Mouse (Mus musculus) bone marrow, adult 2 months (tissue): ENCODE data around the gene Ttll1. TPM values are rescaled to one million over a fixed set of nuclear protein-coding genes. Genes with fewer than 3 reads are reported as not detected.

ENCODE experiments used
- H3K27ac ChIP-seq: fragments of 200-500 bp; 2 replicates; pipeline ENCODE4 v1.5.1; 2012; ENCODE audit warnings: low read depth, mild to moderate bottlenecking, control low read depth, inconsistent platforms, low read length; ENCODE audit not compliant: control insufficient read depth, poor library complexity, insufficient read depth
- H3K4me1 ChIP-seq: fragments of 200-500 bp; 2 replicates; pipeline ENCODE4 v1.6.1; 2011; ENCODE audit warnings: low read length; ENCODE audit not compliant: control insufficient read depth, insufficient read depth
- H3K4me3 ChIP-seq: fragments of 200-500 bp; replicated peaks from 2 replicates; pipeline ENCODE3; 2011; ENCODE audit warnings: mild to moderate bottlenecking, low read depth, low read length, control low read depth; ENCODE audit not compliant: control insufficient read depth
- CTCF ChIP-seq: fragments of 200-500 bp; IDR thresholded peaks from 2 replicates; pipeline ENCODE4 v1.5.1; 2011; ENCODE audit warnings: low read length, control low read depth; ENCODE audit not compliant: control insufficient read depth, insufficient read depth
- POLR2A ChIP-seq: fragments of 200-500 bp; IDR thresholded peaks from 2 replicates; pipeline ENCODE4 v1.6.1; 2011; ENCODE audit warnings: low read depth, mild to moderate bottlenecking, control low read depth, low read length, borderline replicate concordance; ENCODE audit not compliant: control insufficient read depth
- WGBS: fragments of 180-500 bp; shearing (Covaris S2); methylation state at CpG from one replicate; pipeline ENCODE4 v1.1.7; 2018; 5-methylcytosine and 5-hydroxymethylcytosine counted together
- polyA plus RNA-seq: library from polyadenylated mRNA; stranded (reverse); fragments of >200 nt; gene quantifications from 2 replicates; pipeline ENCODE4 v1.2.4, GENCODE M21; 2011; ENCODE audit warnings: low replicate concordance; ENCODE audit not compliant: missing spikeins, insufficient read depth, insufficient read length

The Ttll1 gene
- polyA plus RNA-seq, 1 experiment, result 5.1 TPM

GRCm38 (mm10) chr15:83538855-83539254 lies 28.2 kb upstream of the Ttll1 start:
- Histone ChIP-seq H3K4me1 (0 out of 2 replicates have a peak, but pooled peaks cover 1% of the 10 kb centered on the region), H3K27ac (no peak overlapping the region), H3K4me3 (no peak overlapping the region)
- TF ChIP-seq CTCF (no peak), POLR2A (no peak)
- 85% methylated on average over 2 of the region's 2 CpGs for WGBS

- Histone ChIP-seq H3K27ac (no peak overlapping the region), H3K4me3 (no peak overlapping the region), H3K4me1 (0 out of 2 replicates have a peak, but pooled peaks cover 1% of the 10 kb centered on the region)
- TF ChIP-seq POLR2A (no peak), CTCF (no peak)
- WGBS, result 75% methylated on average over 6 of the region's 6 CpGs
These were observed 25.2 kb upstream of the Ttll1 start for GRCm38 (mm10) chr15:83535890-83536231.

DNA sequence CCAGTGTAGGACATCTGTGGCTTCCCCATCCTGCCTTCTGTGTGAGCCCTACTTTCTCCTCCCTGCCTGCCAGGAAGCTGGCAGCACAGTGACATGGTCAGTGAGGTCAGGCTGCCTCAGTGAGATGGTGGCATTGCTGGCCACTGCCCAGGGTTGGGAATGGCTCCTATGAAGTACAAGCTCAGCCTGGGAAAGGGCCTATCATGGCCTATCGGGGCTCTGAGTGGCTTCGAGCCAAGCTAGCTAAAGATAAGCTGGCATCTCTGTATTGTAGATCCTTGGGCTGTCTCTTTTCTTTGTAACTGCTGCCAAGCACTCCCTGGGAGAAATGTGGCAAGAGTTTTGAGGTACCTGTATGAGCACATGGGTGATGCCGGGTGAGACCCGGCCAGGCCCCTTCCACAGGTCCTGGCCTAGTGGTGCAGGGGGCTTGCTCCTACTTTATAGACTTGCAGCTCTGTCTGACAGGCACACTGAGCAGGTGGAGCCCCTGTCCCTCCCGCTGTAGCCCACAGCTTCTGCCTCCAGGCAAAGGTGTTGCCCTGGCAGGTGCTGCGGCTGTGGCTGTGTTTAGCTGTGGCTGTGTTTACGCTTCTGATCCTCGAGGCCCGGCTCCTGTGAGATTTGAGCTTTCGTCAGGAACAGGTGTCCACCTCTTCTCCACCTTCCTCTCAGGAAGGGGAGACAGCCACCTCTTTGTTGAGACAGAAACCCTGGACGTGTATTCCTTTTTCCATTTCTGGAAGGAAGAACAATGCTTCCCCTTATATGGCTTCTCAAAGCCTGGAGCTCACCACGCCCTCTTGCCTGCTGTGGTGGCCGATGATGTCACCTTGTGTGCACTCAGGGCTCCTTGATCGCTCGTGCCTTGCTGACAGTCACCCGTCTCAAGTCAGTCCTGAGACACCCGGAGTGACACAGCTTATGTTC lies 24.5 kb upstream of the Ttll1 start:
- 64% methylated on average over 17 of the region's 17 CpGs for WGBS
- 0 out of 2 replicates have a peak, but pooled peaks cover 1% of the 10 kb centered on the region for H3K4me1 ChIP-seq
- no peak overlapping the region for H3K27ac ChIP-seq
- no peak overlapping the region for H3K4me3 ChIP-seq
- no peak for TF ChIP-seq POLR2A
- no peak for TF ChIP-seq CTCF

GRCm38 (mm10) chr15:83532606-83533005 lies 21.9 kb upstream of the Ttll1 start:
- Histone ChIP-seq H3K27ac (no peak overlapping the region), H3K4me3 (no peak overlapping the region), H3K4me1 (0 out of 2 replicates have a peak, but pooled peaks cover 1% of the 10 kb centered on the region)
- 65% methylated on average over 7 of the region's 7 CpGs for WGBS
- TF ChIP-seq POLR2A (no peak), CTCF (no peak)

- peaks cover 1% of the 10 kb centered on the region; the same call in 1 of the 2 replicates for H3K4me1 ChIP-seq
- 80% methylated on average over 5 of the region's 5 CpGs for WGBS
- TF ChIP-seq POLR2A (no peak), CTCF (peak; percentile 48)
These were observed 21.3 kb upstream of the Ttll1 start for GRCm38 (mm10) chr15:83531961-83532469.

GRCm38 (mm10) chr15:83530688-83531087 lies 20.0 kb upstream of the Ttll1 start:
- H3K4me1 ChIP-seq, result peaks cover 3% of the 10 kb centered on the region
- H3K27ac ChIP-seq, result no peak overlapping the region
- TF ChIP-seq POLR2A, result no peak
- TF ChIP-seq CTCF, result no peak
- WGBS, result 68% methylated on average over 6 of the region's 6 CpGs
- H3K4me3 ChIP-seq, result no peak overlapping the region

More at GRCm38 (mm10) chr15:83531961-83532469, 21.3 kb upstream of the Ttll1 start:
- H3K27ac ChIP-seq, result no peak overlapping the region
- no peak overlapping the region for H3K4me3 ChIP-seq

DNA sequence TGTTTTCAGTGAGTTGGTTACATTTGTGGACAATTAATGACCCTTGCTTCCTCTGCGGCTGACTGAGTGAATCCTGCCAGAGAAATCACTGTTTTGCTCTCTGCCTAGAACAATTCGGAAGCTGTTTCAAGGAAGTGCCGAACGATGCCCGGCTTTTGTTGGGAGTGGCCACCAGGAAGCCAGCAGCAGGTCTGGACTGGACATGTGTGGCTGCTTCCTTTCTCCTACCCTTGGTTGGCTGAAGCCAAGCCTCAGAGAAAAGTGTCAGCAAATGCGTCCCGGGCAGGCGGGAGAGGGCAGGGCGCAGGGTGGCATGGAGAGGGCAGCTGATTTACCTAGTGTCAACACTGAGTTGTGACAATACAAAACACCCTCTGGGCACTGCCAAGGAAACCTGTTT lies 19.5 kb upstream of the Ttll1 start:
- TF ChIP-seq POLR2A, result no peak
- peaks cover 3% of the 10 kb centered on the region for H3K4me1 ChIP-seq
- WGBS, result 34% methylated on average over 9 of the region's 9 CpGs
- no peak overlapping the region for H3K27ac ChIP-seq
- no peak overlapping the region for H3K4me3 ChIP-seq

GRCm38 (mm10) chr15:83529765-83530164 lies 19.1 kb upstream of the Ttll1 start:
- peaks cover 1% of the 10 kb centered on the region for H3K4me1 ChIP-seq
- WGBS, result 78% methylated on average over 5 of the region's 5 CpGs
- no peak overlapping the region for H3K27ac ChIP-seq
- no peak for TF ChIP-seq CTCF
- TF ChIP-seq POLR2A, result no peak
- no peak overlapping the region for H3K4me3 ChIP-seq
